Mouse (Mus musculus) liver, postnatal 0 days (tissue): ENCODE results near the gene Gm20388.

ENCODE experiments used
- CTCF ChIP-seq: sonication (generic); IDR thresholded peaks from 2 replicates; pipeline ENCODE4 v1.5.1; 2016; ENCODE audit warnings: antibody characterized with exemption, low read depth
- EP300 ChIP-seq: IDR thresholded peaks from 2 replicates; pipeline ENCODE4 v1.6.1; 2016; ENCODE audit warnings: antibody characterized with exemption, low read depth, mild to moderate bottlenecking

DNA sequence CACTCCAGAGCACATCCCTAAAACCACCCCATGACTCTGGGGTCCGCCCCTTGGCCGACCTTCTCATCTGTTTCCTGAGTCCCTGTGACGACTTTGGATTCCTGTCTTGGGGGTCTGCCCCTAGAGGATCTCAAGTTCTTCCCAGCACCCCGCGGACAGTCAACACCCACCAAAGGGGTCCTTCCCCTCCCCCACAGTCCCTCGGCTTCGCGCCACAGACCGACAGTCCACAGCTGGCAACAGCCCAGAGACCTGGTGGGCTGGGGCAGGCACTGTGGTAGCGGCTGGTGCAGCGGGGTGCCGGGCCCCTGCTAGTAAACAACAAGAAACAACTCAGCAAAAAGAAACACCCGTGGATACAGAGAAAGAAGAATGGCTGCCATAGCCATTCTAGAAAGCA, 1632.3 kb downstream of the Gm20388 start:
- TF ChIP-seq EP300 (no peak), CTCF (no peak)
